Mouse (Mus musculus) heart, embryonic 10.5 days (tissue): Measurements from ENCODE around the gene Gm10197. TPM values are rescaled to one million over a fixed set of nuclear protein-coding genes. Genes with fewer than 3 reads are reported as not detected.

Source experiments
- DNase-seq: peaks from one replicate; pipeline ENCODE4 v3.0.0-alpha.2; 2017; ENCODE audit warnings: low spot score
- H3K27ac ChIP-seq: fragments of 300-500 bp; sonication (generic); 2 replicates; pipeline ENCODE4 v1.5.1; 2016; ENCODE audit warnings: mild to moderate bottlenecking
- H3K27me3 ChIP-seq: fragments of 300-500 bp; sonication (generic); 2 replicates; pipeline ENCODE4 v1.6.1; 2016; ENCODE audit warnings: mild to moderate bottlenecking; ENCODE audit not compliant: poor library complexity, insufficient read depth, severe bottlenecking
- H3K36me3 ChIP-seq: fragments of 300-500 bp; sonication (generic); 2 replicates; pipeline ENCODE4 v1.6.1; 2016; ENCODE audit warnings: mild to moderate bottlenecking, moderate library complexity
- H3K4me1 ChIP-seq: fragments of 300-500 bp; sonication (generic); 2 replicates; pipeline ENCODE4 v1.6.1; 2016; ENCODE audit warnings: mild to moderate bottlenecking
- H3K4me3 ChIP-seq: fragments of 300-500 bp; sonication (generic); 2 replicates; pipeline ENCODE4 v1.5.1; 2016; ENCODE audit warnings: mild to moderate bottlenecking, moderate library complexity
- H3K9me3 ChIP-seq: fragments of 300-500 bp; sonication (generic); 2 replicates; pipeline ENCODE4 v1.6.1; 2016; ENCODE audit warnings: mild to moderate bottlenecking, moderate library complexity
- WGBS: fragments of 180-500 bp; shearing (Covaris S2); methylation state at CpG from one replicate; pipeline ENCODE4 v1.1.7; 2016; 5-methylcytosine and 5-hydroxymethylcytosine counted together
- polyA plus RNA-seq: library from polyadenylated mRNA; unstranded; fragments of >200 nt; fragmentation: Nextera tagmentation; extraction: Ambion mirVana; gene quantifications from 2 replicates; pipeline ENCODE4 v1.2.1, GENCODE M21; 2016

Gm10197 gene
- polyA plus RNA-seq, 1 experiment from 2014 or later, result not detected

DNA sequence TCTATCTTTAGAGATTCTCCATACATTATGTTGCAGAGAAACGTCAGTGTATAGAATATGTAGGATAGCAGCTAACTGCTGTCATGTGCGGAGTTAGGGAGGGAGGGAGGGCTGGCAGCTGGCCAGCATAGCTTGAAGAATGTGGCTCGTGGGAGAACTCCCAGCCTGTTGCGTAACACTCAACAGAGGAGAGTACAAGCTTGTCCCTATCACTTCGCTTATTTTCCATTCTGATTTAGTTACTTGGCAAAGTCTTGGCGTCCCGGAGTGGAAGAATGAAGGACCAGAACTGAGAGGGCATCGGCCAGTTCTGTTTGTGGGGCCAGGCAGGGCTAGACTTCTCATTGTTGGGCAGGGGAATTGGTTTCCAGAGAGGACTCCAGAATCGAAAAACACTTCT lies 6.6 kb downstream of the Gm10197 start:
- Histone ChIP-seq H3K27me3 (no peaks in the 10 kb centered on the region), H3K36me3 (0 out of 2 replicates have a peak, but pooled peaks cover 3% of the 10 kb centered on the region), H3K27ac (peak overlapping the region; percentile 72; the same call in 1 of the 2 replicates), H3K4me1 (peaks cover 37% of the 10 kb centered on the region), H3K4me3 (peak overlapping the region; percentile 36), H3K9me3 (no peaks in the 10 kb centered on the region)
- WGBS, result 32% methylated on average over 9 of the region's 9 CpGs
- DNase-seq, result peak; percentile 87

DNA sequence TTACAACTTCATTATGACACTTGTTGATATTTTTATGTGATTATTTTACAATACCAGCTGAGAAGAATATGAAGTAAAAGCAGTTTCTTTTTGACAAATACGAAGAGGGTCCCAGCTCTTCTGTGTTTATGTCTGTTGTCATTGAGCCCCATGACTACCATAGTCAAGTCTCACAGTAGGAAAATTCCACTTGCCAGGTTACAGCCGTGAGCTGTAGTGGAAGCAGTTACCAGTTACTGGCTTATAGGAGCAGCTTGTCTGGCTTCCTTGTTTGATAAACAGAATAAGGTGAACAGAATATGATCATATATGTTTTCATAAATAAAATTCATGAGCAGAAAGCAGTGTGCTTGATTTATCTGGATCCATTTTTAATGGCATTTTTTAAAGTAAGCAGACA lies 7.0 kb downstream of the Gm10197 start:
- peaks cover 34% of the 10 kb centered on the region for H3K4me1 ChIP-seq
- DNase-seq, result no peak

DNA sequence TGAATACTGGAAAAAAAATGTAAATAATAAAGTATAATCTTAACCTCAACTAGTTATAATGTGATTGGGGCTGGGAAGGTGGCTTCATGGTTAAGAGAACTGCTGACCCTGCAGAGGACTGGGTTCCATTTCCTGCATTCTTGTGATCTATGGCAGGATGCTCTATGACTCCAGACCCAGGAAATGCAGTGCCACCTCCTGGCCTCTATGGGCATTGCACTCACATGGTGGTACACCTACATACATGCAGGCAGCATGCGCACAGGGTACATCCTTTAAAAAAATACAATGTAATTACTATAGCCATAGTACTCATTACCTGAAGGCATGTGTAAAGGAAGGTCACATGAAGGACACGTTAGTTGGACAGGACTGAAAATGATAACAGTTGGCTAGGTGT lies 8.6 kb downstream of the Gm10197 start:
- Histone ChIP-seq H3K9me3 (no peaks in the 10 kb centered on the region), H3K27me3 (no peaks in the 10 kb centered on the region), H3K4me3 (no peak overlapping the region), H3K4me1 (peaks cover 25% of the 10 kb centered on the region), H3K27ac (no peak overlapping the region), H3K36me3 (0 out of 2 replicates have a peak, but pooled peaks cover 3% of the 10 kb centered on the region)
- DNase-seq, result no peak
- 48% methylated on average over 2 of the region's 2 CpGs for WGBS

More for the DNA sequence above, 7.0 kb downstream of the Gm10197 start:
- Histone ChIP-seq H3K27ac (no peak overlapping the region), H3K36me3 (0 out of 2 replicates have a peak, but pooled peaks cover 3% of the 10 kb centered on the region), H3K4me3 (peak overlapping the region; percentile 8; the same call in 1 of the 2 replicates), H3K27me3 (no peaks in the 10 kb centered on the region), H3K9me3 (no peaks in the 10 kb centered on the region)
- WGBS, result 55% methylated on average over 2 of the region's 2 CpGs

DNA sequence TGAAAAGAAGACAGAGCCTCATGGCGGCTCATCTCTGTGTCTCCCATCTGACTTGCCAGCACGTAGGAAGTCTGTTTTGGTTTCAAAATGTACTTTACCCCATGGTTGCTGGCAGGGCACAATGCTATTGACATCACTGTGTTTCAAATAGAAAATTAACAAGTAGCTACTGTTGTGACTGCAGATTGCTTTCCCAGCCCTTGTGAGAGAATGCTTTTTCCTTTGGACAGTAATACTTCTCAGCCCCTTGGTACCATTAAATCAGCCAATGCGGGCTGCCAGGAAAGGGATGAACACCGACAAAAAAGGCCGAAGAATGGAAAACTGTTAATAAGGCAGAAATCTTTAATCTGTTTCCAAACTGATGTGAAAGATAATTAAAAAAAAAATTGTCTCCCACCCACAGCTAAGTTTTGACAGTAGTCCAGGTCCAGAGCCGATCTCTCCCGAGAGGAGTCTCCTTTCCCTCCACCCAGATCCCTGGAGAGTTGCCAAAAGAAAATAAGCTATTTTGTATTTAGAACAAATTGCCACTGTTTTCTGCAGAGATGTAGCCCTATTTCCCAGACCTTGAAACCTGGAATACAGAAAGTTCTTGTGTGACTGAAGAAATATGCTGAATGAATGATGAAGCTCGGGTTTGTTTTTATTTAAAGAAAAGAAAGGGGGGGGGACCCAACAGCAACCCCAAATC lies 11.2 kb downstream of the Gm10197 start:
- H3K4me3 ChIP-seq, result no peak overlapping the region
- H3K27me3 ChIP-seq, result no peaks in the 10 kb centered on the region
- WGBS, result 75% methylated on average over 8 of the region's 8 CpGs
- no peak for DNase-seq
- H3K36me3 ChIP-seq, result peaks cover 8% of the 10 kb centered on the region
- H3K9me3 ChIP-seq, result no peaks in the 10 kb centered on the region
- H3K4me1 ChIP-seq, result peaks cover 15% of the 10 kb centered on the region
- no peak overlapping the region for H3K27ac ChIP-seq

DNA sequence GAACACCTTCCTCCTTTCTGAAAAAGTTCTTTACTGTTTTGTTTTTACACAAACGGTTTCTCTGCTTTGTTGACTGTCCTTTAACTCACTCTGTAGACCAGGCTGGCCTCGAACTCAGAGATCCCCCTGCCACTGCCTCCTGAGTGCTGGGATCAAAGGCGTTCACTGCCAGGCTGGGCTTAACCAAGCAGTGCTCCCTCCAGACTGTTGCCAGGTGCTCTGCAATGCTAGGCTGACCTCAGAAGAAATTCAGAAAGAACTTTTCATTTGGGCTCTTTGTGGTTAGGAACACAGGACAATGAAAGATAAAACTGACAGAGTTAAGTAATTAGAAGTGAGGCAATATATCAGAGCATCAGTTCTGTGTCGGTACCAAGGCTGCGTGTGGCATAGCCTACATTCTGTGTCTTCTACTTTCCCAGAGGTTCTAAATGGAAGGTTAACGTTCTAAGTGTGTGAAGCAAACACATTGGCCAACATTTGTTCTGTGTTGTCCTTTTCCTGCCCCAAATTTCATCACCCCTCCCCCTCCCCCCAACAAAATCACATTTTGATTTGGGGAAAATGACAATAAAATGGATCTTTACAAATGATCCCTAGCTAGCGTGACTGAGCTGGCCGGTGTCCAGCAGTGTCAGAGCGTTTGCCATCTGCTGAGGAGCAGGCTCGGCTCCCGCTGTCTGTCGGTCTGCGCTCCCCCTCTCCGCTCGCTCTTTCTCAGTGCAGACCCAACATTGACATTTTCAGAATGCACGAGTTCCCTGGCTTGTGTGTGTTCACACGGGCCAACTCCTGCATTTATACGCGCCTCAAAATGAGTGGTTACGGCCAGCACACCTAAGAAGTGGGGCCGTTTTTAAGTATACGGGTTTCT lies 12.2 kb downstream of the Gm10197 start:
- WGBS, result 76% methylated on average over 22 of the region's 22 CpGs
- H3K27ac ChIP-seq, result no peak overlapping the region

DNA sequence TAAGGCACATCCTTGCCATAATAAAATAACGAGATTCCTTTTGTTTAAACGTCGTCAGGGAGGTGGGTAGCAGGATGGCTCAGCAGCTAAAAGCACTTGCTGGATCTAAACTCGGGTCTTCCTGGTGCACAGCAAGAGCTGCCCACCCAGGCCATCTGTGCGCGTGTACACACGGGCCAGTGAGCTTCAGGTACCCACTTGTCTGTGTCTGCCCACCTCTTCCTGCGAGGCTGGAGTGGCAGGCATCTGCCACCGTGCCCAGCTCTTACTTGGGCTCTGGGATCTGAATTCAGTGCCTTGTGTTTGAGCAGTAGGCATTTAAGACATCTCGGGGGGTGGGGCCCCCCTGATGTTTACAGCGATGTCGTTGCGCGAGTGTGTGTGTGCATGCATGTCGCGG lies 16.5 kb downstream of the Gm10197 start:
- 89% methylated on average over 16 of the region's 16 CpGs for WGBS
- Histone ChIP-seq H3K9me3 (no peaks in the 10 kb centered on the region), H3K4me3 (no peak overlapping the region), H3K36me3 (peaks cover 9% of the 10 kb centered on the region), H3K27ac (no peak overlapping the region), H3K27me3 (no peaks in the 10 kb centered on the region), H3K4me1 (peaks cover 7% of the 10 kb centered on the region)
- DNase-seq, result no peak

More for the DNA sequence above, 12.2 kb downstream of the Gm10197 start:
- DNase-seq, result no peak
- Histone ChIP-seq H3K9me3 (no peaks in the 10 kb centered on the region), H3K27me3 (no peaks in the 10 kb centered on the region), H3K4me1 (peaks cover 8% of the 10 kb centered on the region), H3K4me3 (no peak overlapping the region), H3K36me3 (peaks cover 8% of the 10 kb centered on the region)

DNA sequence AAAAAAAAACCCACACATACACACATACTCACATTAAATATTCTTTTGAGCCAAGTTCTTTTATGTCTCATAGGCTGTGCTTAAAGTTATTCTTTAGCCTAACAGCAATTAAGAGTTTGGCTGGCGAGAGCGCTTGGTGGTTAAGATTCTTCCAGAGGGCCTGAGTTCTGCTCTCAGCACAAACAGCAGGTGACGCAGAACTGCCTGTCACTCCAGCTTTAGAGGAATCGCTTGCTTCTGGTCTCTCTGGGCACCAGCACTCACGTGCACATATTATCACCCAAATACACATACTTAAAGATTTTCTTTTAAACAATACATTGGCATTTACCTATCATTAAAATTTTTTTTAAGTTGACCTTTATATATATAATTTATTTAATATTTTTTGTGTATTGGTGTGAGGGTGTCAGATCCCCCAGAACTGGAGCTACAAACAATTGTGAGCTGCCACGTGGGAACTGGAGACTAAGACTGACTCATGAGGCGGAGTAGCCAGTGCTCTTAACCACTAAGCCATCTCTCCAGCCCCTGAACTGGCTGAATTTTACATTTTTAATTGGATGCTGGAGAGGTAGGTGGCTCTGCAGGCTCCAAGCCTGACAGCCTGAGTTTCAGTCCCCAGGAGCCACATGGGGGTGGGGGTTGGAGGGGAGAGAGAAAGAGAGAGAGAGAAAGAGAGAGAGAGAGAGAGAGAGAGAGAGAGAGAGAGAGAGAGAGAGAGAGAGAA lies 17.1 kb downstream of the Gm10197 start:
- WGBS, result 77% methylated on average over 7 of the region's 7 CpGs
- no peaks in the 10 kb centered on the region for H3K9me3 ChIP-seq

DNA sequence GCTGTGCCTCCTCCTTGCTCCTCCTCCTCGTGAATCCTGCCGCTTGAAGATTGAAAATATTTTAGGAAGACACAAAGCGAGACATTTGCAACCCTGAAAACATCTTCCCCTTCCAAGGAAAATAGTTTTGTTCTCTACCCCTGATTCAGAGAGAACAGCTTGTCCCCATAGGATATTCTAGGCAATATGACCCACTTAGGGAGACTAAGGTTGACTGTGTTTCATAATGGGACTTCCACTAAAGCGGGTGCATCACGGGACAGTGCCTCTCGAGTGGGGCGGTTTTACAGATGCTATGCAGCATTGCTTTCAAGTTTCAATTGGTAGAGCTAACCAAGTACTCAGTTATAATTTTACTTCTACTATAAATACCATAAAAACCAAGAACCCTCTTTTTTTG lies 17.7 kb downstream of the Gm10197 start:
- Histone ChIP-seq H3K9me3 (no peaks in the 10 kb centered on the region), H3K27me3 (no peaks in the 10 kb centered on the region), H3K36me3 (peaks cover 9% of the 10 kb centered on the region), H3K27ac (no peak overlapping the region), H3K4me1 (peaks cover 6% of the 10 kb centered on the region), H3K4me3 (no peak overlapping the region)
- no peak for DNase-seq
- WGBS, result 91% methylated on average over 7 of the region's 7 CpGs

More for the DNA sequence above, 17.1 kb downstream of the Gm10197 start:
- H3K4me3 ChIP-seq, result no peak overlapping the region
- peaks cover 6% of the 10 kb centered on the region for H3K4me1 ChIP-seq
- DNase-seq, result no peak
- H3K27me3 ChIP-seq, result no peaks in the 10 kb centered on the region
- H3K27ac ChIP-seq, result no peak overlapping the region
- peaks cover 9% of the 10 kb centered on the region for H3K36me3 ChIP-seq

DNA sequence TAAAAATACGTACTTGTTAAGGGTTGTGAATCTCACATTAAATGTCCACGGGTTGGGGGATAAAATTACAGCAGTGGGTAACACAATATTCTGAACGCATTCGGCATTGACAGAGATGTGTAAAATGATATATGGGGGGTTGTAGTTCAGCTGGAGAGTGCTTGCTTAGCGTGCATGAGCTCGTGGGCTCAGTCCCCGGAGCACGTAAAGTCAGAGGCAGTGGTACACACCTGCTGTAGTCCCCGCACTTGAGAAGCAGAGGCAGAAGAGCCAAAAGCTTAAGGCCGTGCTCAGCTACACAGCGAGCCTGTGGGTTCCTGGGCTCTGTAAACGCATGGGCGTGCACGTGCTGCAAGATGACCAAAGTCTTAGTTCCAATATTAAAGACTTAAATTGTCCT lies 25.8 kb downstream of the Gm10197 start:
- Histone ChIP-seq H3K4me3 (no peak overlapping the region), H3K9me3 (no peaks in the 10 kb centered on the region), H3K36me3 (no peaks in the 10 kb centered on the region), H3K27ac (no peak overlapping the region), H3K4me1 (peaks cover 4% of the 10 kb centered on the region), H3K27me3 (no peaks in the 10 kb centered on the region)
- no peak for DNase-seq
- WGBS, result 90% methylated on average over 14 of the region's 14 CpGs

DNA sequence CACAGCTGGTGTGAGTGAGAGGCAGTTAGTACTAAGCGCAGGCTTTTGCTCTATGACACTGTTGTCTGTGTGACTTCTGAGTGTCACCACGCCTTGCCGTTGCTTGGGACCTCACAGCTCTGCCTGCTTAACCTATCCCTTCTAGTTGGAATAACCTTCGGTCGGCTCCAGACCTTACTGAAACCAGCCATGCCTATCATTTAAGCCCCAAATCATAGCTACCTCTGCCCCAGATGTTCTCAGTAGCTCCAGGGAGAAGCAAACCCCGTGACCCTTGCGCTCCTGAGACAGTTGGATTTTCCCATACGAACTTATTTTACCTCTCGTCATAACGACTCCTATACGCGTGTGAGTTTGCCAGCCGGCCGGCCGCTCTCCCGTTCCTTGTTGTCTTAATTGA lies 27.5 kb downstream of the Gm10197 start:
- no peak for DNase-seq
- H3K4me1 ChIP-seq, result peaks cover 7% of the 10 kb centered on the region
- H3K27ac ChIP-seq, result no peak overlapping the region
- no peaks in the 10 kb centered on the region for H3K27me3 ChIP-seq
- H3K36me3 ChIP-seq, result no peaks in the 10 kb centered on the region
- no peak overlapping the region for H3K4me3 ChIP-seq
- H3K9me3 ChIP-seq, result no peaks in the 10 kb centered on the region
- 92% methylated on average over 16 of the region's 16 CpGs for WGBS

DNA sequence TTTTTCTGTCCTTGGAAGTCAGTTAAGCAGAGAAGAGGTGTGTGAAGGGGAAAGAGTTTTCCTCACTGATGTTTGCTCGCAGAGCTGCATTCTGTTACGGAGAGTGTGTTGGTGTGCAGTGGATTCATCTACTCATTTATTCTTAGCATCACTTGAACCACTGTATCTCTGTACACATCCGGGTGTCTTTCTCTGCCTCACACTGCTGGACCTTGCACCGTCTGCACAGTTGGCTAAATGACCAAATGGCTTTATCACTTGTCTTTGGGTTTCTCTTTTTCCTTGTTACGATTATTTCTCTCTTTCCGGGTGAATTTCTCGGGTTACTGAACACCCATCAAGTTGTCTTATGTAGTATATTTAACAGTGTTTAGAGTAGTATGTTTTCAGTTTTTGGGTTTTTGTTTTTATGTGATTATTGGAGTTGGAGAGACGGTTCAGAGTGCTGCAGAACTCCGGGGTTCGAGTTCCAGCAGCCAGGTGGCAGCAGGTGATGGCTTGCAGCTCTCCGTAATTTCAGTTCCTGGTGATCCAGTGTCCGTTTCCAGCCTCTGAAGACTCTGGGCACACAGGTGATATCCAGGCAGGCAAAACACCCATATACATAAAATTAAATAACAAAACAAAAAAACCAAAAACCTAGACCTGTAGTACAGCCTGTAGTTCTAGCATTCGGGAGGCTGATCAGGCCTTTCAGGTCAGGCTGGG lies 28.2 kb downstream of the Gm10197 start:
- H3K27ac ChIP-seq, result no peak overlapping the region
- 0 out of 2 replicates have a peak, but pooled peaks cover 2% of the 10 kb centered on the region for H3K36me3 ChIP-seq
- no peak overlapping the region for H3K4me3 ChIP-seq
- 83% methylated on average over 13 of the region's 13 CpGs for WGBS
- no peaks in the 10 kb centered on the region for H3K9me3 ChIP-seq
- no peaks in the 10 kb centered on the region for H3K27me3 ChIP-seq
- peaks cover 7% of the 10 kb centered on the region for H3K4me1 ChIP-seq
- DNase-seq, result no peak

DNA sequence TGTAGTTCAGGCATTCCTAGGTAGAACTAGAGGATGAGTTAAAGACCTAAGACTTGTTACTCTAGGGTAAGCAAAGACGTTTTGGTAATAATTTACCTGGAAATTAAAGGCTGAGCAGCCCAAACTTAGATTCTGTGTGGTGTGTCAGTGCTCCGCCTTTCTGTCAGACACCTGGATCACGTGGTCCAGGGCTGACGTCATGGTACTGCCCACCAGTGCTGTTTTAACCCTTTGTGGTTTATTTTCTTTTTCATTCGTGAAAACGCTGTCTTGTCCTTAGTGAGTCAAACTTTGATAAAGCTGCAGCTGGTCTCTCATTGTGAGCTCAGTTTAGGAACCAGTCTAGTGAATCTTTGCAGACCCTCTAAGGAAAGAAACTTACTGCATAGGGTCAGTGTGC lies 31.1 kb downstream of the Gm10197 start:
- no peak for DNase-seq
- no peaks in the 10 kb centered on the region for H3K9me3 ChIP-seq
- peaks cover 18% of the 10 kb centered on the region for H3K36me3 ChIP-seq
- H3K4me1 ChIP-seq, result peaks cover 3% of the 10 kb centered on the region; the same call in 1 of the 2 replicates
- H3K27me3 ChIP-seq, result no peaks in the 10 kb centered on the region
- no peak overlapping the region for H3K4me3 ChIP-seq
- 16% methylated on average over 6 of the region's 6 CpGs for WGBS
- no peak overlapping the region for H3K27ac ChIP-seq
